Mouse (Mus musculus): ENCODE measurements around the gene Atl1. TPM values are rescaled to one million over a fixed set of nuclear protein-coding genes. Genes with fewer than 3 reads are reported as not detected.

The Atl1 gene
- polyA plus RNA-seq (2012; rRNA removed): 79.9 and 85.5 TPM in 2 replicates

DNA sequence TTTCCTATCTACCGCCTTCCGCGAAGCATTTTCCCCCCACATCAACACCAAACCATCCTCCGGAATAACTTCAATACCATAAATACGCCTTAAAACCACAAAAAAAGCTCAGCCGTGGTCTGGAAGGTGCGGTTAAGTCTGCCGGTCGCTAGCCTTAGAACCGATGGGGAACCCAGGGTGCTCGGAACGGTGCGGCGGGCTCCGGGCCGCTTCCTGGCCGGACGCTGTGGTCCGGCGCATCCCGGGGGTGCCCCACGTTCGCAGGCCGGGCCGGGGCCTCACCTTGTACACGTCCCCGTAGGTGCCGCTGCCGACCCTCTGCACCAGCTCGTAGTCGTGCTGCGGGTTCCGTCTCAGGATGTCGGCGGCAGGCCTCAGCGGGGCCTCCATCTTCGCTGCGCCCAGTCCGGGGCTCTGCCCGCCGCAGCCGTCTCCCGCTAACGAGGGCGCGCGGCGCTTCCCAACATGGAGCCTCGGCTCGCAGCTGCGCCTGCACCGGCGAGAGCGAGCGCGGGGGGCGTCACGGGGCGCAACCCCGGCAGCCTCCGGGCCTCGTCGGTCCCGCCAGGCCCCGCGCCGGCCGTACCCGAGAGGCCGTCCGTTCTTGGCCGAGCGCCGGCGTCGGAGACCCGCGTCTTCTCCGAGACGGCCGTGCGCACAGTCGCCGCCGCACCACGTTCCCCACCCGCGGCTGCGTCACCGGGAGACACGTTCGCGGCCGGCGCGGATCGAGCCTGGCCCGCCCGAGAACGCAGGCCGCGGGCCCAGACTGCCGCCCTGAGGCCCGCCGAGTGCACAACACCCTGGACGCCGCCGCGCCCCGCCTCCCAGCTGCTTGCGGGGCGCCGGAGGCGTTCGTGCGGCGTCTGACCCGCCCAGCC lies at the start of gene Atl1, which contains the start of gene Map4k5:
TSS of gene Atl1 (plus strand) at position 244 of the 881 bp plus-strand sequence.
TSS of gene Map4k5 (minus strand) at position 830 of the 881 bp plus-strand sequence.
- H3K4me1 ChIP-seq (ENCODE audit: control insufficient read depth, insufficient read depth, low read length): peaks cover 13% of the 10 kb centered on the region; the same call in 1 of the 2 replicates
- H3K27me3 ChIP-seq (ENCODE audit: control insufficient read depth, insufficient read depth, low read length): no peaks in the 10 kb centered on the region
- peak within 1 kb of the TSS; percentile 94 for H3K27ac ChIP-seq (ENCODE audit: insufficient read depth, low read length)
- under 1% methylated on average over 116 of the region's 118 CpGs for WGBS
- TF ChIP-seq CTCF (IDR thresholded peaks at IDR 0.05; ENCODE audit: borderline replicate concordance, insufficient read depth, low read depth, low read length) (peak; percentile 58), POLR2A (IDR thresholded peaks at IDR 0.05; ENCODE audit: borderline replicate concordance, insufficient read depth, low read length) (peak; percentile 5; the same call in 1 of the 2 replicates)
- peak within 1 kb of the TSS; percentile 93 for H3K4me3 ChIP-seq (replicated peaks; ENCODE audit: insufficient read depth, low read depth, low read length)
- DNase-seq: peak; percentile 92

DNA sequence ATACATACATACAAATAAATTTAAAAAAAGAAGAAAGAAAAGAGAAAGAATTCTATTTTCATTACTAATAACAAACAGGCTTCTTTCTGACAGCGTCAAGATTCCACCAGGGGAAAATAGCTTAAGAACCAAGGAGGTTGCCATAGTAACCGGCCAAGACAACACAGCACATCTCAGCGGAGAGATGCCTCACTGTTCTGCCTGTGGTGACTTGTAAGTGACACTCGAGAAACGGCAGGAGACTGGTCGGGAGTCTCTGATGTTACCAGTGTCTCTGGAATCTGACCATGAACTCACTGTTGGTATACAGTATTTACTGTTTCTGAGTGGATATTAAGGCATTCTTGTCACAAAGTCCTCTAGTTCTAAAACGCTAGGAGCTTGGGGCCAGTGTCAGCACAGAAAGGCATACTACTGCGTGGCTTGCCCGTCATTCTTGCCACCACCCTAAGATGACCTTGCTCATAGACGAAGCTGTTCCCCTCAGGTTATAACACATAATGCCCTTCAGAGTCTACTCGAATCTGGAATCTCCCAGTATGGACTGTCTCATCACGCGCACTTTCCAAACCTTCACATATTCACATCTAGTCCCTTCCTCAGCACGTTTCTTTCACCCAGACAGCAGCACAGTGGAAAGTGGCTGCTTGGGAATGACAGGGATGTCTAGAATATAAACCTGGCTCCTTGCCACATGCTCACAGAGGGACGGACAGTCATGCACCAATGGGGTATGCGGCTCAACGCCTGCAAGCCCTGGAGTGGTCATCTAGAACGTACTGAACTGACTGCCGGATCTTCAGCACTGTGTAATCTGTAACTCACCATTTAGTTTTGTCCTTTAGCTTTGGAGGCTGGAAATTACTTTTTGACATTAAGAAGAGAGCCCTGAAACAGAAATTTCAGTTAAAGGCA lies 48.6 kb upstream of the Atl1 start:
- no peak overlapping the region for H3K4me3 ChIP-seq (replicated peaks; ENCODE audit: insufficient read depth, low read depth, low read length)
- H3K4me1 ChIP-seq (ENCODE audit: control insufficient read depth, insufficient read depth, low read length): no peaks in the 10 kb centered on the region
- TF ChIP-seq POLR2A (IDR thresholded peaks at IDR 0.05; ENCODE audit: borderline replicate concordance, insufficient read depth, low read length) (no peak), CTCF (IDR thresholded peaks at IDR 0.05; ENCODE audit: borderline replicate concordance, insufficient read depth, low read depth, low read length) (no peak)
- no peak for DNase-seq
- 42% methylated on average over 19 of the region's 19 CpGs for WGBS
- H3K27me3 ChIP-seq (ENCODE audit: control insufficient read depth, insufficient read depth, low read length): no peaks in the 10 kb centered on the region
- H3K27ac ChIP-seq (ENCODE audit: insufficient read depth, low read length): no peak overlapping the region

DNA sequence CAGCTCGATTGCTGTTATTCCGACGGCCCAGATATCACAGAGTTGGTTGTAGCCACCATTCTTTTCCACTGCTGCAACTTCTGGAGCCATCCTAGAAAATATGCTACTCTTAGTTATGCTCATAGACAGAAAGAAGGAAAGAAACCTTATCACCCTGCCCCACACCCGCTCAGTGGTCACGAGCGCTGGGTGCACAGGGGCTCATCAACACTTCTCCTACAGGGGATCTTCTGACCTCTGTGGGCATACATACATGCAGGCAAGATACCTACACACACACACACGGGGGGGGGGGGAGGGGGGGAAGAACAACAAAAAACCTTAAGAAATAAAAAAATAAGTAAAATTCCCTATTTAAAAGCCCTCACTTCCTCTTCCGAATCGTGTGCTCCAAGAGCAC lies 46.7 kb upstream of the Atl1 start:
- WGBS: 87% methylated on average over 9 of the region's 9 CpGs
- no peaks in the 10 kb centered on the region for H3K4me1 ChIP-seq (ENCODE audit: control insufficient read depth, insufficient read depth, low read length)

DNA sequence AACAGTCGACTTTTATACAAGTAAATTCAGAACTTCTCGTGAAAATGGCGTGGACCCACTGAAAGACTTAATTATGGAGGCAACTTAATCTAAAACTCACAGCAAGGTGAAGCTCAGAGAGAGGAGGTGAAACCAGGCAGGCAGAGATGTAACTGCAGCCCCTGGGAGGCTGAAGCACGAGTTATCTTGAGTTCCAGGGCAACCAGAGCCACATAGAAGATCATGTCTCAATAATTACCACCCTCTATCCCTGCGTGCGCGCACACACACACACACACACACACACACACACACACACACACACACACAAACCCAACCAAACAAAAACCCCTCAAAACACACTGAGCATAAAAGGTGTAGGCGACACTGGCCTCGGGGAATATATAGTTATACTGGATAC lies 45.9 kb upstream of the Atl1 start:
- no peaks in the 10 kb centered on the region for H3K27me3 ChIP-seq (ENCODE audit: control insufficient read depth, insufficient read depth, low read length)
- H3K4me1 ChIP-seq (ENCODE audit: control insufficient read depth, insufficient read depth, low read length): no peaks in the 10 kb centered on the region
- TF ChIP-seq POLR2A (IDR thresholded peaks at IDR 0.05; ENCODE audit: borderline replicate concordance, insufficient read depth, low read length) (no peak), CTCF (IDR thresholded peaks at IDR 0.05; ENCODE audit: borderline replicate concordance, insufficient read depth, low read depth, low read length) (no peak)
- no peak for DNase-seq
- no peak overlapping the region for H3K4me3 ChIP-seq (replicated peaks; ENCODE audit: insufficient read depth, low read depth, low read length)
- H3K27ac ChIP-seq (ENCODE audit: insufficient read depth, low read length): no peak overlapping the region
- WGBS: 93% methylated on average over 9 of the region's 9 CpGs

More for the DNA sequence above, 46.7 kb upstream of the Atl1 start:
- Histone ChIP-seq H3K27me3 (ENCODE audit: control insufficient read depth, insufficient read depth, low read length) (no peaks in the 10 kb centered on the region), H3K27ac (ENCODE audit: insufficient read depth, low read length) (no peak overlapping the region), H3K4me3 (replicated peaks; ENCODE audit: insufficient read depth, low read depth, low read length) (no peak overlapping the region)
- TF ChIP-seq POLR2A (IDR thresholded peaks at IDR 0.05; ENCODE audit: borderline replicate concordance, insufficient read depth, low read length) (no peak), CTCF (IDR thresholded peaks at IDR 0.05; ENCODE audit: borderline replicate concordance, insufficient read depth, low read depth, low read length) (no peak)
- DNase-seq: no peak

DNA sequence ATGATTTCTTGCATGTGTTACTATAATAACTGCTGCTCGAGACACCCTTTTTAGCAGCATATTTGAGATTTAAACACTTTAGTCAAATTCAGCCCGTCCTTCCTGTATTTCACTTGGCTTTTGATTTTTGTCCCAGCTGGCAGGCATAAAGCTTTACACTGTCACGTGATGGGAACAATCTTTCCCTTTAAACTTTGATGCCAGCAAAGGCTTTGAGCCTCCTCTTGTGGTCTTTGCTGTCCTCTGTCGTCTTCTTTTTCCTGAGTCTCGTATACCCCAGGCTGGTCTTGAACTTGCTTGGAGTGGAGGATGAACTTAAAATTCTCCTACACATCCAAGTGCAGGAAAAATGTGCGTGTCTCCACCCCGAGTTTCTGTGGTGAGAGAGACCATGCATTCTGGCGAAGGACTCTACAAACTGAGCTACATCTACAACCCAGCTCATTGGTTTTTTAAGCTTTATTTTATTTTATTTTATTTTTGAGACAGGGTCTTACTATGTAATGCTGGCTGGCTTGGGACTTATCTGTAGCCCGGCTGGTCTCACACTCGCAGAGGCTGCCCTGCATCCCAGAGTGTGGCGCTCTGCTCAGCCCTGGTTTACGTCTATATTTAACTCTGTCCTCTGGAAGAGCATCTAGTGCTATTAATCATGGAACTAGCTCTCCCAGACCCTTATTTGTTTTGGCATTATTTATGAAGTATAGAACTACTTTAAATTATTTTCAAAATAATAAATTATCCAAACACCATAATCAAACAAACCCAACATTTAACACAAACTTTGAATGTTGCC lies 44.1 kb upstream of the Atl1 start:
- TF ChIP-seq POLR2A (IDR thresholded peaks at IDR 0.05; ENCODE audit: borderline replicate concordance, insufficient read depth, low read length): no peak
- TF ChIP-seq CTCF (IDR thresholded peaks at IDR 0.05; ENCODE audit: borderline replicate concordance, insufficient read depth, low read depth, low read length): no peak
- no peak for DNase-seq
- WGBS: 79% methylated on average over 12 of the region's 12 CpGs
- H3K4me3 ChIP-seq (replicated peaks; ENCODE audit: insufficient read depth, low read depth, low read length): no peak overlapping the region
- no peaks in the 10 kb centered on the region for H3K4me1 ChIP-seq (ENCODE audit: control insufficient read depth, insufficient read depth, low read length)
- H3K27me3 ChIP-seq (ENCODE audit: control insufficient read depth, insufficient read depth, low read length): no peaks in the 10 kb centered on the region
- H3K27ac ChIP-seq (ENCODE audit: insufficient read depth, low read length): no peak overlapping the region

DNA sequence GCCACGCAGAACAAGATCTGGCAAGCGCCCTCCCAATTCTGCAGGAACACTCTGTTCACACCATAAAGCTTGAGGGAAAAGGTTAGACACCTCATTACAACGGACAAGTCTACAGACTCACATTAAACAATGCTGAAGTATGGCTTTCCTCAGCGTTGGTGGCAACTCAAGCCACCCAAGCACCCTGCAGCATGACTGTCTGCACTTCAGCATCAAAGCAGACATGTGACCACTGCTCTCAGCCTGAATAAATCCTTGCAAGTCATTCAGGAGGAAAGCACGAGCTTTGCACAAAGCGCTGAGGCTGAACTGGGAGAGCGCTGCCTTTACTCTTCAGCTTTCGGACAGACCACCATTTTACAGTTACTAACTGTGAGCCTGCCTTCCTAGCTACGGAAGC lies 40.1 kb upstream of the Atl1 start:
- no peak for TF ChIP-seq POLR2A (IDR thresholded peaks at IDR 0.05; ENCODE audit: borderline replicate concordance, insufficient read depth, low read length)
- TF ChIP-seq CTCF (IDR thresholded peaks at IDR 0.05; ENCODE audit: borderline replicate concordance, insufficient read depth, low read depth, low read length): no peak
- 78% methylated on average over 9 of the region's 9 CpGs for whole genome bisulfite sequencing
- Histone ChIP-seq H3K27ac (ENCODE audit: insufficient read depth, low read length) (no peak overlapping the region), H3K4me3 (replicated peaks; ENCODE audit: insufficient read depth, low read depth, low read length) (no peak overlapping the region), H3K4me1 (ENCODE audit: control insufficient read depth, insufficient read depth, low read length) (no peaks in the 10 kb centered on the region), H3K27me3 (ENCODE audit: control insufficient read depth, insufficient read depth, low read length) (no peaks in the 10 kb centered on the region)
- no peak for DNase-seq

DNA sequence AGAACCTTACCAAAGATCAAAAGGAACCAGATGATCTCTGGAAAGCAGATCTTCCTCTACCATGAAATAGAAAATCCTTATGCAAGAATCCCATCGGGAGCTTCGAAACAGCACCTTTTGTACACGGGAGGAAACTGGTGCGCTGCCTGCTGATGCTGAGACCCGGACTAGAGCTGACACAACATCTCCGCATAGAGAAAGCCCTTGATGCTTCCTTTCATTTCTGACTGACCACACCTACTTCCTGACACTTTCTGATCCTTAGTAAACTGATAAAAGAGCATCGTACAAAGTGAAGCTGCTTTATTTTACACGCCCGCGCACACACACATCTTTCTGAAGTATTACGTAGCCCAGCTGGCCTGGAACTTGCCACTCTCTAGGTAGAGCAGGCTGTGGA lies 39.0 kb upstream of the Atl1 start:
- Histone ChIP-seq H3K27ac (ENCODE audit: insufficient read depth, low read length) (no peak overlapping the region), H3K4me1 (ENCODE audit: control insufficient read depth, insufficient read depth, low read length) (peaks cover 3% of the 10 kb centered on the region; the same call in 1 of the 2 replicates), H3K27me3 (ENCODE audit: control insufficient read depth, insufficient read depth, low read length) (no peaks in the 10 kb centered on the region), H3K4me3 (replicated peaks; ENCODE audit: insufficient read depth, low read depth, low read length) (no peak overlapping the region)
- no peak for DNase-seq
- 83% methylated on average over 11 of the region's 11 CpGs for WGBS
- TF ChIP-seq POLR2A (IDR thresholded peaks at IDR 0.05; ENCODE audit: borderline replicate concordance, insufficient read depth, low read length) (no peak), CTCF (IDR thresholded peaks at IDR 0.05; ENCODE audit: borderline replicate concordance, insufficient read depth, low read depth, low read length) (no peak)

All from cerebellum, adult 2 months (tissue).